Mouse (Mus musculus) CD4-positive naive resting alpha-beta T cell, adult 76 days (primary cell): ENCODE results near the gene Plgrkt. TPM values are rescaled to one million over a fixed set of nuclear protein-coding genes. Genes with fewer than 3 reads are reported as not detected.

ENCODE experiments used
- total RNA-seq: library from RNA; stranded (reverse); gene quantifications from one replicate; pipeline ENCODE4 v1.2.4, GENCODE M21; 2023

Gene Plgrkt
- total RNA-seq, result 224 TPM

GRCm38 (mm10) chr19:29366969-29367622 is at the start of gene Plgrkt, which contains the start of gene Cd274:
TSS of gene Plgrkt (minus strand) at chr19:29367390.
TSS of gene Cd274 (plus strand) at chr19:29367455.

GRCm38 (mm10) chr19:29410619-29411018 is 43.4 kb upstream of the Plgrkt start, which contains the start of gene Pdcd1lg2:
TSS of gene Pdcd1lg2 (plus strand) at chr19:29410919.

GRCm38 (mm10) chr19:29334068-29334745 is 33.0 kb downstream of the Plgrkt start, which contains the start of gene Rln1:
TSS of gene Rln1 (minus strand) at chr19:29334670.

GRCm38 (mm10) chr19:29325053-29325851 is 41.9 kb downstream of the Plgrkt start, which contains the start of gene Insl6:
TSS of gene Insl6 (minus strand) at chr19:29325356.

Other genes starting within 250 kb of the Plgrkt start
- gene Jak2, start 115.6 kb downstream of the Plgrkt start, total RNA-seq, result 60.0 TPM
- 2.6 TPM for gene Insl6, start 42.0 kb downstream of the Plgrkt start, total RNA-seq
- not detected for gene Rln1, start 32.7 kb downstream of the Plgrkt start, total RNA-seq
- 43.5 TPM for gene Cd274, start 65 bp upstream of the Plgrkt start, total RNA-seq
- 1.4 TPM for gene Pdcd1lg2, start 43.5 kb upstream of the Plgrkt start, total RNA-seq
- gene Ric1, start 154.9 kb upstream of the Plgrkt start, total RNA-seq, result 37.7 TPM